Mouse (Mus musculus): ENCODE measurements at regions not wholly inside any gene's neighbourhood (a gene's known extent, or its start where the extent isn't known, plus 50 kb on each side); places are given as distances from the start of the nearest gene placed in this dataset.

GRCm38 (mm10) chr9:102420196-102420595 is 65.7 kb upstream of the Ephb1 start:
- in situ Hi-C loops (cut with MboI; ENCODE audit: low pct_ligation_motif_present, low pct_unique_long_range_greater_than_20kb, low sequenced_read_pairs) (no loop called here), dilution Hi-C loops (cut with MboI; ENCODE audit: extremely low pct_ligation_motif_present, extremely low pct_unique_long_range_greater_than_20kb, low sequenced_read_pairs) (no loop called here)
- peaks cover 60% of the 10 kb centered on the region for H3K9me3 ChIP-seq (replicated peaks; ENCODE audit: low read length)

GRCm38 (mm10) chr9:102413631-102414030 is 59.1 kb upstream of the Ephb1 start:
- in situ Hi-C loops (cut with MboI; ENCODE audit: low pct_ligation_motif_present, low pct_unique_long_range_greater_than_20kb, low sequenced_read_pairs) = no loop called here
- H3K9me3 ChIP-seq (replicated peaks; ENCODE audit: low read length) = peaks cover 52% of the 10 kb centered on the region
- no peaks in the 10 kb centered on the region for H3K79me2 ChIP-seq (replicated peaks; ENCODE audit: control insufficient read depth, extremely low read depth, insufficient read depth, poor library complexity, severe bottlenecking)
- H3K4me2 ChIP-seq (ENCODE audit: insufficient read depth, low read depth, poor library complexity, severe bottlenecking) = no peak overlapping the region
- no peak for DNase-seq (ENCODE audit: extremely low read depth)
- H3K36me3 ChIP-seq (replicated peaks in 1 of 2; ENCODE audit: control insufficient read depth in 1 of 2, insufficient read depth in 1 of 2, low read length in 1 of 2) = no peaks in the 10 kb centered on the region
- no peak overlapping the region for H3K4me3 ChIP-seq (replicated peaks in 1 of 3; ENCODE audit: low read depth in 2 of 3, low read length in 2 of 3, poor library complexity in 1 of 3)
- dilution Hi-C loops (cut with MboI; ENCODE audit: extremely low pct_ligation_motif_present, extremely low pct_unique_long_range_greater_than_20kb, low sequenced_read_pairs) = no loop called here
- no peak for TF ChIP-seq ZC3H11A (IDR thresholded peaks at IDR 0.05; ENCODE audit: low read depth, low read length)
- TF ChIP-seq ZMIZ1 (IDR thresholded peaks at IDR 0.05; ENCODE audit: low read depth, low read length) = no peak
- no peak for TF ChIP-seq MAZ (IDR thresholded peaks at IDR 0.05; ENCODE audit: low read depth, low read length)
- no peak for TF ChIP-seq POLR2A (IDR thresholded peaks at IDR 0.05; ENCODE audit: low read depth, low read length)
- no peak for TF ChIP-seq RAD21 (IDR thresholded peaks at IDR 0.05; ENCODE audit: low read depth, low read length)
- no peak for TF ChIP-seq SIN3A (IDR thresholded peaks at IDR 0.05; ENCODE audit: low read length)
- TF ChIP-seq SMC3 (IDR thresholded peaks at IDR 0.05; ENCODE audit: low read depth, low read length) = no peak
- TF ChIP-seq HCFC1 (IDR thresholded peaks at IDR 0.05; ENCODE audit: low read depth, low read length) = no peak
- TF ChIP-seq EP300 (IDR thresholded peaks at IDR 0.05; ENCODE audit: low read length) = no peak
- TF ChIP-seq JUN (IDR thresholded peaks at IDR 0.05; ENCODE audit: insufficient read depth, low read depth, low read length) = no peak
- no peaks in the 10 kb centered on the region for H3K4me1 ChIP-seq (ENCODE audit: control insufficient read depth in 1 of 2, insufficient read depth in 2 of 2)
- no peak overlapping the region for H3K9ac ChIP-seq (ENCODE audit: insufficient read depth, low read depth)
- H3K27me3 ChIP-seq (replicated peaks) = no peaks in the 10 kb centered on the region
- no peak overlapping the region for H3K27ac ChIP-seq (ENCODE audit: insufficient read depth, low read depth)

More at GRCm38 (mm10) chr9:102420196-102420595, 65.7 kb upstream of the Ephb1 start:
- no peak for DNase-seq (ENCODE audit: extremely low read depth)
- H3K4me3 ChIP-seq (replicated peaks in 1 of 3; ENCODE audit: low read depth in 2 of 3, low read length in 2 of 3, poor library complexity in 1 of 3) = no peak overlapping the region
- H3K27me3 ChIP-seq (replicated peaks) = no peaks in the 10 kb centered on the region
- H3K27ac ChIP-seq (ENCODE audit: insufficient read depth, low read depth) = no peak overlapping the region
- H3K4me2 ChIP-seq (ENCODE audit: insufficient read depth, low read depth, poor library complexity, severe bottlenecking) = no peak overlapping the region
- no peaks in the 10 kb centered on the region for H3K4me1 ChIP-seq (ENCODE audit: control insufficient read depth in 1 of 2, insufficient read depth in 2 of 2)
- H3K36me3 ChIP-seq (replicated peaks in 1 of 2; ENCODE audit: control insufficient read depth in 1 of 2, insufficient read depth in 1 of 2, low read length in 1 of 2) = no peaks in the 10 kb centered on the region
- H3K9ac ChIP-seq (ENCODE audit: insufficient read depth, low read depth) = no peak overlapping the region
- TF ChIP-seq EP300 (IDR thresholded peaks at IDR 0.05; ENCODE audit: low read length) (no peak), TCF12 (IDR thresholded peaks at IDR 0.05; ENCODE audit: low read depth, low read length) (no peak), MAX (IDR thresholded peaks at IDR 0.05; ENCODE audit: low read length) (no peak), ZKSCAN1 (IDR thresholded peaks at IDR 0.05; ENCODE audit: borderline replicate concordance, low read depth, low read length) (no peak), GABPA (IDR thresholded peaks at IDR 0.05; ENCODE audit: insufficient replicate concordance, low read depth, low read length) (no peak), CTCF (conservative IDR thresholded peaks at IDR 0.05 in 1 of 2, IDR thresholded peaks at IDR 0.05 in 1 of 2; ENCODE audit: low read depth in 2 of 2, low read length in 2 of 2) (no peak), NELFE (IDR thresholded peaks at IDR 0.05; ENCODE audit: low read depth, low read length) (no peak), UBTF (IDR thresholded peaks at IDR 0.05; ENCODE audit: low read depth, low read length) (no peak), JUND (conservative IDR thresholded peaks at IDR 0.05; ENCODE audit: low read depth, low read length) (no peak), ZMIZ1 (IDR thresholded peaks at IDR 0.05; ENCODE audit: low read depth, low read length) (no peak), RAD21 (IDR thresholded peaks at IDR 0.05; ENCODE audit: low read depth, low read length) (no peak), ZNF384 (IDR thresholded peaks at IDR 0.05; ENCODE audit: low read depth, low read length) (no peak), RCOR1 (conservative IDR thresholded peaks at IDR 0.05; ENCODE audit: low read depth, low read length) (no peak), NRF1 (IDR thresholded peaks at IDR 0.05; ENCODE audit: low read depth, low read length) (no peak), ETS1 (conservative IDR thresholded peaks at IDR 0.05; ENCODE audit: low read depth, low read length) (no peak), CHD1 (IDR thresholded peaks at IDR 0.05; ENCODE audit: low read depth, low read length) (no peak), IRF4 (IDR thresholded peaks at IDR 0.05; ENCODE audit: low read depth, low read length) (no peak)
- H3K79me2 ChIP-seq (replicated peaks; ENCODE audit: control insufficient read depth, extremely low read depth, insufficient read depth, poor library complexity, severe bottlenecking) = no peaks in the 10 kb centered on the region
